Mouse (Mus musculus) kidney, adult 2 months (tissue): Measurements from ENCODE around the gene Abcb1a. TPM values are rescaled to one million over a fixed set of nuclear protein-coding genes. Genes with fewer than 3 reads are reported as not detected.

ENCODE experiments used
- DNase-seq: peaks from one replicate; pipeline ENCODE4 v3.0.0; 2021
- H3K27ac ChIP-seq: fragments of 200-500 bp; 2 replicates; pipeline ENCODE4 v1.5.1; 2012; ENCODE audit warnings: low read depth, low read length, control low read depth, inconsistent platforms; ENCODE audit not compliant: insufficient read depth
- H3K27me3 ChIP-seq: fragments of 200-500 bp; replicated peaks from 2 replicates; pipeline ENCODE4 v1.6.1; 2012; ENCODE audit warnings: mild to moderate bottlenecking, moderate library complexity, low read length, inconsistent platforms; ENCODE audit not compliant: control insufficient read depth, insufficient read depth
- H3K36me3 ChIP-seq: fragments of 200-500 bp; 2 replicates; pipeline ENCODE4 v1.6.1; 2012; ENCODE audit warnings: mild to moderate bottlenecking, moderate library complexity, low read length, inconsistent platforms; ENCODE audit not compliant: control insufficient read depth, insufficient read depth
- H3K4me1 ChIP-seq: fragments of 200-500 bp; 2 replicates; pipeline ENCODE4 v1.6.1; 2011; ENCODE audit warnings: low read length; ENCODE audit not compliant: control insufficient read depth, insufficient read depth
- H3K4me3 ChIP-seq: fragments of 200-500 bp; 2 replicates; pipeline ENCODE4 v1.5.1; 2011; ENCODE audit warnings: mild to moderate bottlenecking, low read depth, low read length, control low read depth; ENCODE audit not compliant: insufficient read depth
- CTCF ChIP-seq: fragments of 200-500 bp; conservative IDR thresholded peaks from 2 replicates; pipeline ENCODE4 v1.5.1; 2011; ENCODE audit warnings: low read depth, mild to moderate bottlenecking, control low read depth, low read length, moderate library complexity, mixed read lengths; ENCODE audit not compliant: insufficient read depth, insufficient read length
- POLR2A ChIP-seq: fragments of 200-500 bp; IDR thresholded peaks from one replicate; pipeline ENCODE4 v1.6.1; 2011; ENCODE audit warnings: low read depth, low read length, control low read depth
- WGBS: fragments of 180-500 bp; shearing (Covaris S2); methylation state at CpG from one replicate; pipeline ENCODE4 v1.1.7; 2018; 5-methylcytosine and 5-hydroxymethylcytosine counted together
- polyA plus RNA-seq: library from polyadenylated mRNA; depleted of rRNA; stranded (reverse); fragments of >200 nt; gene quantifications from 2 replicates; pipeline ENCODE4 v1.2.3, GENCODE M21; 2012

Abcb1a gene
- polyA plus RNA-seq, 1 experiment, result 4.8 TPM

DNA sequence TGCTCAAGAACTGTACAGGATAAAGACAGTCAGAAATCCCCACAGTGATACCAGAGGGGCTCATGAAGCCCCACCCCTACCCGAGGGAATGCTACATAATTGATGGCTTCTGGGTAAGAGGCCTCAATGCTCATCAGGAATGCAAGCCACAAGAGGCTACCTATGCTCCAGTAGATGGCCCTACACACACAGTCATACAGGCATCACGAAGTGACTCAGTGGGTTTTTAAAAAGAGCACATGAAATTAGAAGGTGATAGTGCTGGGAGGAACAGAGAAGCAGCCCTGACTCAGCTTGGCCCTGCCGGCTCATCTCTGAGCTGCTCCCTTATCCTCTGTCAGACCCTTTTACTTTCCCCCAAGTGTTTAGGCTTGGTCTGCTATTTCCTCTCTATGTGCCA is 21.3 kb downstream of the Abcb1a start:
- TF ChIP-seq POLR2A (no peak), CTCF (0 out of 2 replicates have a peak, but pooled peaks have one; percentile 29)
- WGBS, result 56% methylated on average over 3 of the region's 3 CpGs
- no peak overlapping the region for H3K4me3 ChIP-seq
- no peaks in the 10 kb centered on the region for H3K36me3 ChIP-seq
- no peaks in the 10 kb centered on the region for H3K27me3 ChIP-seq
- no peak for DNase-seq
- peaks cover 3% of the 10 kb centered on the region; the same call in 1 of the 2 replicates for H3K4me1 ChIP-seq
- H3K27ac ChIP-seq, result no peak overlapping the region

- WGBS, result 59% methylated on average over 3 of the region's 3 CpGs
- no peak for TF ChIP-seq CTCF
- TF ChIP-seq POLR2A, result no peak
- Histone ChIP-seq H3K36me3 (no peaks in the 10 kb centered on the region), H3K4me1 (peaks cover 8% of the 10 kb centered on the region; the same call in 1 of the 2 replicates), H3K27ac (no peak overlapping the region), H3K4me3 (no peak overlapping the region), H3K27me3 (no peaks in the 10 kb centered on the region)
- peak; percentile 80 for DNase-seq
These were observed 23.8 kb downstream of the Abcb1a start for GRCm38 (mm10) chr5:8683686-8684085.

DNA sequence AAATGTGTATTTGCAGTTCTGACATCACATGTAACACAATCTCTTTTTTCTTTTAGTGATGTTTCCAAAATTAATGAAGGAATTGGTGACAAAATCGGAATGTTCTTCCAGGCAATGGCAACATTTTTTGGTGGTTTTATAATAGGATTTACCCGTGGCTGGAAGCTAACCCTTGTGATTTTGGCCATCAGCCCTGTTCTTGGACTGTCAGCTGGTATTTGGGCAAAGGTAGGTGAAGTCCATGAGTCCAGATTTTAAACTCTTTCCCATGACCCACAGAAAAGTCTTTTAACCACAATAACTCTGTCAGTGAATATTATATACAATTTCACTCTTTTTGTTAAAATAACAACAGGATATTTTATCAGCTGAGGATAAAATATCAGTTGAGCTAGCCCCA is 26.2 kb downstream of the Abcb1a start:
- no peak for TF ChIP-seq CTCF
- no peak for TF ChIP-seq POLR2A
- DNase-seq, result peak; percentile 84
- Histone ChIP-seq H3K4me3 (no peak overlapping the region), H3K27ac (no peak overlapping the region), H3K36me3 (no peaks in the 10 kb centered on the region), H3K4me1 (peaks cover 8% of the 10 kb centered on the region; the same call in 1 of the 2 replicates), H3K27me3 (no peaks in the 10 kb centered on the region)
- 46% methylated on average over 2 of the region's 2 CpGs for WGBS

- 56% methylated on average over 5 of the region's 5 CpGs for WGBS
- peak; percentile 71 for DNase-seq
- no peak overlapping the region for H3K4me3 ChIP-seq
- H3K4me1 ChIP-seq, result peaks cover 8% of the 10 kb centered on the region; the same call in 1 of the 2 replicates
- no peak overlapping the region for H3K27ac ChIP-seq
- no peaks in the 10 kb centered on the region for H3K36me3 ChIP-seq
- TF ChIP-seq POLR2A (no peak), CTCF (no peak)
- no peaks in the 10 kb centered on the region for H3K27me3 ChIP-seq
These were observed 27.7 kb downstream of the Abcb1a start for GRCm38 (mm10) chr5:8687550-8687949.

GRCm38 (mm10) chr5:8716061-8716460 is 56.2 kb downstream of the Abcb1a start:
- no peak for DNase-seq
- H3K27ac ChIP-seq, result no peak overlapping the region
- no peak for TF ChIP-seq POLR2A
- no peak for TF ChIP-seq CTCF

GRCm38 (mm10) chr5:8719556-8719955 is 59.7 kb downstream of the Abcb1a start:
- TF ChIP-seq POLR2A (no peak), CTCF (no peak)
- Histone ChIP-seq H3K4me1 (no peaks in the 10 kb centered on the region), H3K36me3 (no peaks in the 10 kb centered on the region), H3K27ac (no peak overlapping the region), H3K27me3 (no peaks in the 10 kb centered on the region), H3K4me3 (no peak overlapping the region)
- WGBS, result 69% methylated on average over 1 of the region's 1 CpGs
- no peak for DNase-seq

More at GRCm38 (mm10) chr5:8716061-8716460, 56.2 kb downstream of the Abcb1a start:
- Histone ChIP-seq H3K27me3 (no peaks in the 10 kb centered on the region), H3K4me3 (no peak overlapping the region), H3K4me1 (no peaks in the 10 kb centered on the region), H3K36me3 (no peaks in the 10 kb centered on the region)

DNA sequence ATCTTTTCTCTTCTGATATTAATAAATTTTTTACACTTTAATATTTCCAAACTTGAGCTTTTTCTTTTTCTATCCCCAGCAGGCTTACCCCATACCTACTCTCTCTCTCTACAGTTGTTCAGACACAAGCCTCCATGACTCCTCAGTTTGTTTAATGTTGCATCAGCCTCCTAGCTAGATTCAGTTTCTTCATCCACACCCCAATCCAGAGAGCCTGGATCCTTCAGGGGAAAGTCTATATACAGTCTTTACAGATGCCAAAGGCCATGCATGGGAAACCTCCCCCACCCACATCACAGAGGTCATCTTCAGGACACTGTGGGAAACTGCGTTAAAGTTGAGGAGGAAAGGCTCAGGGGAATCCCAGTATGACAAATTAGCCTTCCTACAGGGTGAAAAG is 62.3 kb downstream of the Abcb1a start:
- DNase-seq, result no peak
- 7% methylated on average over 1 of the region's 1 CpGs for WGBS
- H3K4me1 ChIP-seq, result no peaks in the 10 kb centered on the region
- no peak for TF ChIP-seq POLR2A
- TF ChIP-seq CTCF, result no peak
- no peaks in the 10 kb centered on the region for H3K27me3 ChIP-seq
- H3K27ac ChIP-seq, result no peak overlapping the region
- no peak overlapping the region for H3K4me3 ChIP-seq
- no peaks in the 10 kb centered on the region for H3K36me3 ChIP-seq
